Mouse (Mus musculus) embryonic facial prominence, embryonic 15.5 days (tissue): ENCODE data around the gene Tnfrsf1a. TPM values are rescaled to one million over a fixed set of nuclear protein-coding genes. Genes with fewer than 3 reads are reported as not detected.

Source experiments
- ATAC-seq: fragments of 200-750 bp; cut with Nextera tagmentation; 2 replicates; pipeline ENCODE4 v1.8.0; 2017; ENCODE audit warnings: low read depth, moderate TSS enrichment; ENCODE audit not compliant: insufficient number of reproducible peaks, low FRiP score, low TSS enrichment
- H3K27ac ChIP-seq: fragments of 300-500 bp; sonication (generic); replicated peaks from 2 replicates; pipeline ENCODE4 v1.5.1; 2015; ENCODE audit warnings: mild to moderate bottlenecking, inconsistent platforms
- H3K27me3 ChIP-seq: fragments of 300-500 bp; sonication (generic); 2 replicates; pipeline ENCODE4 v1.6.1; 2015; ENCODE audit warnings: inconsistent platforms
- H3K36me3 ChIP-seq: fragments of 300-500 bp; sonication (generic); 2 replicates; pipeline ENCODE4 v1.6.1; 2015; ENCODE audit warnings: mild to moderate bottlenecking, inconsistent platforms
- H3K4me1 ChIP-seq: fragments of 300-500 bp; sonication (generic); 2 replicates; pipeline ENCODE4 v1.6.1; 2015; ENCODE audit warnings: inconsistent platforms
- H3K4me2 ChIP-seq: fragments of 300-500 bp; sonication (generic); replicated peaks from 2 replicates; pipeline ENCODE4 v1.6.1; 2015; ENCODE audit warnings: mild to moderate bottlenecking, inconsistent platforms
- H3K4me3 ChIP-seq: fragments of 300-500 bp; sonication (generic); replicated peaks from 2 replicates; pipeline ENCODE4 v1.5.1; 2015; ENCODE audit warnings: mild to moderate bottlenecking, inconsistent platforms
- H3K9ac ChIP-seq: fragments of 300-500 bp; sonication (generic); 2 replicates; pipeline ENCODE4 v1.6.1; 2015; ENCODE audit warnings: inconsistent platforms
- H3K9me3 ChIP-seq: fragments of 300-500 bp; sonication (generic); replicated peaks from 2 replicates; pipeline ENCODE4 v1.6.1; 2016; ENCODE audit warnings: inconsistent platforms
- WGBS: fragments of 180-500 bp; shearing (Covaris S2); methylation state at CpG from one replicate; pipeline ENCODE4 v1.1.7; 2015; 5-methylcytosine and 5-hydroxymethylcytosine counted together
- polyA plus RNA-seq: library from polyadenylated mRNA; unstranded; fragments of >200 nt; fragmentation: Nextera tagmentation; extraction: Ambion mirVana; gene quantifications from 2 replicates; pipeline ENCODE4 v1.2.1, GENCODE M21; 2015

Tnfrsf1a gene
- polyA plus RNA-seq, 1 experiment from 2014 or later: 88.7 TPM

GRCm38 (mm10) chr6:125386080-125386479 lies 36.9 kb downstream of the Tnfrsf1a start:
- 74% methylated on average over 6 of the region's 6 CpGs for WGBS
- H3K4me2 ChIP-seq: no peak overlapping the region
- no peak overlapping the region for H3K9ac ChIP-seq
- H3K4me3 ChIP-seq: no peak overlapping the region
- H3K27me3 ChIP-seq: peaks cover under 1% of the 10 kb centered on the region; the same call in 1 of the 2 replicates
- no peak for ATAC-seq
- H3K27ac ChIP-seq: no peak overlapping the region
- H3K4me1 ChIP-seq: no peaks in the 10 kb centered on the region
- no peaks in the 10 kb centered on the region for H3K9me3 ChIP-seq
- H3K36me3 ChIP-seq: no peaks in the 10 kb centered on the region

GRCm38 (mm10) chr6:125389853-125390252 lies 40.7 kb downstream of the Tnfrsf1a start:
- Histone ChIP-seq H3K27me3 (no peaks in the 10 kb centered on the region), H3K4me1 (no peaks in the 10 kb centered on the region), H3K9me3 (no peaks in the 10 kb centered on the region), H3K27ac (no peak overlapping the region), H3K4me2 (no peak overlapping the region), H3K9ac (no peak overlapping the region), H3K36me3 (no peaks in the 10 kb centered on the region), H3K4me3 (no peak overlapping the region)
- ATAC-seq: no peak
- WGBS: 82% methylated on average over 5 of the region's 5 CpGs

GRCm38 (mm10) chr6:125405461-125406382 lies 56.6 kb downstream of the Tnfrsf1a start:
- WGBS: 60% methylated on average over 14 of the region's 14 CpGs
- no peak for ATAC-seq
- peaks cover 3% of the 10 kb centered on the region; the same call in 1 of the 2 replicates for H3K4me1 ChIP-seq

GRCm38 (mm10) chr6:125407224-125407623 lies 58.1 kb downstream of the Tnfrsf1a start:
- no peak overlapping the region for H3K9ac ChIP-seq
- H3K27me3 ChIP-seq: no peaks in the 10 kb centered on the region
- 81% methylated on average over 7 of the region's 7 CpGs for WGBS
- no peaks in the 10 kb centered on the region for H3K36me3 ChIP-seq
- no peak overlapping the region for H3K4me2 ChIP-seq
- ATAC-seq: no peak
- H3K27ac ChIP-seq: no peak overlapping the region
- peaks cover 11% of the 10 kb centered on the region; the same call in 1 of the 2 replicates for H3K4me1 ChIP-seq
- no peaks in the 10 kb centered on the region for H3K9me3 ChIP-seq
- H3K4me3 ChIP-seq: no peak overlapping the region

More at GRCm38 (mm10) chr6:125405461-125406382, 56.6 kb downstream of the Tnfrsf1a start:
- H3K9ac ChIP-seq: no peak overlapping the region
- no peaks in the 10 kb centered on the region for H3K36me3 ChIP-seq
- no peak overlapping the region for H3K4me3 ChIP-seq
- no peaks in the 10 kb centered on the region for H3K27me3 ChIP-seq
- H3K4me2 ChIP-seq: no peak overlapping the region
- no peak overlapping the region for H3K27ac ChIP-seq
- no peaks in the 10 kb centered on the region for H3K9me3 ChIP-seq

- H3K27ac ChIP-seq: no peak overlapping the region
- H3K27me3 ChIP-seq: no peaks in the 10 kb centered on the region
- H3K36me3 ChIP-seq: no peaks in the 10 kb centered on the region
- WGBS: 88% methylated on average over 10 of the region's 10 CpGs
- no peak overlapping the region for H3K4me3 ChIP-seq
- H3K4me1 ChIP-seq: peaks cover 11% of the 10 kb centered on the region; the same call in 1 of the 2 replicates
- ATAC-seq: no peak
- H3K9me3 ChIP-seq: no peaks in the 10 kb centered on the region
- H3K9ac ChIP-seq: no peak overlapping the region
- no peak overlapping the region for H3K4me2 ChIP-seq
Measured at GRCm38 (mm10) chr6:125407657-125408056, 58.5 kb downstream of the Tnfrsf1a start.

- Histone ChIP-seq H3K4me1 (peaks cover 11% of the 10 kb centered on the region; the same call in 1 of the 2 replicates), H3K36me3 (no peaks in the 10 kb centered on the region), H3K27me3 (no peaks in the 10 kb centered on the region), H3K27ac (no peak overlapping the region), H3K4me3 (no peak overlapping the region), H3K4me2 (no peak overlapping the region), H3K9ac (no peak overlapping the region), H3K9me3 (no peaks in the 10 kb centered on the region)
- no peak for ATAC-seq
- WGBS: 61% methylated on average over 11 of the region's 11 CpGs
Measured at GRCm38 (mm10) chr6:125410551-125410950, 61.4 kb downstream of the Tnfrsf1a start.

GRCm38 (mm10) chr6:125410995-125411547 lies 61.9 kb downstream of the Tnfrsf1a start:
- Histone ChIP-seq H3K4me2 (no peak overlapping the region), H3K27ac (no peak overlapping the region), H3K36me3 (no peaks in the 10 kb centered on the region), H3K4me1 (peaks cover 11% of the 10 kb centered on the region; the same call in 1 of the 2 replicates), H3K9me3 (no peaks in the 10 kb centered on the region), H3K27me3 (no peaks in the 10 kb centered on the region), H3K9ac (no peak overlapping the region), H3K4me3 (no peak overlapping the region)
- ATAC-seq: no peak
- 49% methylated on average over 8 of the region's 8 CpGs for WGBS

- Histone ChIP-seq H3K4me2 (no peak overlapping the region), H3K9ac (no peak overlapping the region), H3K27ac (no peak overlapping the region), H3K4me3 (no peak overlapping the region), H3K36me3 (no peaks in the 10 kb centered on the region), H3K9me3 (no peaks in the 10 kb centered on the region), H3K4me1 (peaks cover 11% of the 10 kb centered on the region; the same call in 1 of the 2 replicates), H3K27me3 (no peaks in the 10 kb centered on the region)
- no peak for ATAC-seq
- 91% methylated on average over 6 of the region's 6 CpGs for WGBS
Measured at GRCm38 (mm10) chr6:125411661-125412060, 62.5 kb downstream of the Tnfrsf1a start.

Other genes with a start within 250 kb of the Tnfrsf1a start
- 57.5 and 58.3 TPM in 2 replicates for gene Nop2, start 217.5 kb upstream of the Tnfrsf1a start, polyA plus RNA-seq
- 30.3 and 37.6 TPM in 2 replicates for gene Iffo1, start 204.1 kb upstream of the Tnfrsf1a start, polyA plus RNA-seq
- gene Gapdh, start 182.9 kb upstream of the Tnfrsf1a start, polyA plus RNA-seq: 1,507 and 1,606 TPM in 2 replicates
- 97.2 and 98.7 TPM in 2 replicates for gene Ncapd2, start 157.7 kb upstream of the Tnfrsf1a start, polyA plus RNA-seq
- gene Mrpl51, start 157.6 kb upstream of the Tnfrsf1a start, polyA plus RNA-seq: 198 and 212 TPM in 2 replicates
- gene Vamp1, start 133.8 kb upstream of the Tnfrsf1a start, polyA plus RNA-seq: 5.2 and 5.8 TPM in 2 replicates
- gene Tapbpl, start 117.5 kb upstream of the Tnfrsf1a start, polyA plus RNA-seq: 4.8 and 5.2 TPM in 2 replicates
- gene Cd27, start 112.4 kb upstream of the Tnfrsf1a start, polyA plus RNA-seq: 2.8 and 3.3 TPM in 2 replicates
- 0.24 TPM in 1 of 2 replicates, not detected in the other for gene Tuba3a, start 63.3 kb upstream of the Tnfrsf1a start, polyA plus RNA-seq
- gene Ltbr, start 35.5 kb upstream of the Tnfrsf1a start, polyA plus RNA-seq: 47.3 and 47.7 TPM in 2 replicates
- gene Scnn1a, start 28.7 kb upstream of the Tnfrsf1a start, polyA plus RNA-seq: 7.2 and 8.8 TPM in 2 replicates
- gene Plekhg6, start 31.4 kb downstream of the Tnfrsf1a start, polyA plus RNA-seq: 3.5 and 3.8 TPM in 2 replicates
- gene Cd9, start 145.4 kb downstream of the Tnfrsf1a start, polyA plus RNA-seq: 366 and 382 TPM in 2 replicates
- 8.8 and 9.4 TPM in 2 replicates for gene Vwf, start 197.4 kb downstream of the Tnfrsf1a start, polyA plus RNA-seq